Mouse (Mus musculus) liver, postnatal 0 days (tissue): ENCODE data around the gene Cbr2.

Source experiments
- CTCF ChIP-seq: sonication (generic); IDR thresholded peaks from 2 replicates; pipeline ENCODE4 v1.5.1; 2016; ENCODE audit warnings: antibody characterized with exemption, low read depth
- EP300 ChIP-seq: IDR thresholded peaks from 2 replicates; pipeline ENCODE4 v1.6.1; 2016; ENCODE audit warnings: antibody characterized with exemption, low read depth, mild to moderate bottlenecking

- no peak for TF ChIP-seq CTCF
- no peak for TF ChIP-seq EP300
Measured at GRCm38 (mm10) chr11:120709551-120709950, 22.4 kb downstream of the Cbr2 start.
